Comparison of ENCODE assay signal across 36 mouse cellular contexts in genomic region chr16:36516355-36516754, GRCm38 (mm10). TPM values are rescaled to one million over a fixed set of nuclear protein-coding genes. Genes with fewer than 3 reads are reported as not detected.
"Had no signal": no experiment of that assay in that cellular context is flagged by ENCODE, and none has a peak within 500 bp of the region (broad histone marks: within the 10 kb centered on the region; RNA-seq: fewer than 3 reads in every experiment).

No protein-coding gene starts in this region.

- H3K4me3 ChIP-seq: limb, embryonic 10.5 days; limb, embryonic 12.5 days; limb, embryonic 13.5 days; limb, embryonic 15.5 days; liver, embryonic 12.5 days; liver, embryonic 13.5 days; liver, embryonic 15.5 days; lung, embryonic 15.5 days; megakaryocyte, embryonic 14.5 days; midbrain, embryonic 10.5 days; midbrain, embryonic 12.5 days; midbrain, embryonic 13.5 days; midbrain, embryonic 15.5 days; myocyte had no signal

- H3K36me3 ChIP-seq: limb, embryonic 10.5 days; limb, embryonic 12.5 days; limb, embryonic 13.5 days; limb, embryonic 15.5 days; liver, embryonic 12.5 days; liver, embryonic 13.5 days; liver, embryonic 15.5 days; lung, embryonic 15.5 days; midbrain, embryonic 10.5 days; midbrain, embryonic 12.5 days; midbrain, embryonic 13.5 days; midbrain, embryonic 15.5 days had no signal

- H3K4me1 ChIP-seq: limb, embryonic 10.5 days; limb, embryonic 12.5 days; limb, embryonic 13.5 days; limb, embryonic 15.5 days; liver, embryonic 12.5 days; liver, embryonic 13.5 days; liver, embryonic 15.5 days; lung, embryonic 15.5 days; megakaryocyte, embryonic 14.5 days; midbrain, embryonic 10.5 days; midbrain, embryonic 12.5 days; midbrain, embryonic 13.5 days; midbrain, embryonic 15.5 days had no signal

- H3K9ac ChIP-seq: limb, embryonic 12.5 days; limb, embryonic 13.5 days; limb, embryonic 15.5 days; liver, embryonic 12.5 days; liver, embryonic 13.5 days; liver, embryonic 14.5 days; liver, embryonic 15.5 days; liver, postnatal 0 days; lung, embryonic 14.5 days; lung, embryonic 15.5 days; midbrain, embryonic 12.5 days; midbrain, embryonic 13.5 days; midbrain, embryonic 15.5 days had no signal

- DNase-seq: left cerebral cortex, postnatal 4 days; liver; liver, embryonic 13.5 days; liver, postnatal 0 days; lung, adult 18-20 months; lung, adult 2 months; lung, embryonic 14.5 days; lung, postnatal 10 days; lung, postnatal 14 days; lung, postnatal 36 days; lung, postnatal 4 days; midbrain, embryonic 14.5 days had no signal

- H3K9me3 ChIP-seq: limb, embryonic 10.5 days; limb, embryonic 12.5 days; limb, embryonic 13.5 days; limb, embryonic 15.5 days; liver, embryonic 12.5 days; liver, embryonic 13.5 days; liver, embryonic 15.5 days; lung, embryonic 15.5 days; megakaryocyte, embryonic 14.5 days; midbrain, embryonic 10.5 days; midbrain, embryonic 12.5 days; midbrain, embryonic 13.5 days; midbrain, embryonic 15.5 days had no signal

- H3K27me3 ChIP-seq: limb, embryonic 12.5 days; limb, embryonic 13.5 days; limb, embryonic 15.5 days; liver, embryonic 12.5 days; liver, embryonic 13.5 days; liver, embryonic 15.5 days; lung, embryonic 15.5 days; megakaryocyte, embryonic 14.5 days; midbrain, embryonic 12.5 days; midbrain, embryonic 13.5 days; midbrain, embryonic 15.5 days had no signal

- H3K27ac ChIP-seq: limb, embryonic 10.5 days; limb, embryonic 12.5 days; limb, embryonic 13.5 days; limb, embryonic 15.5 days; liver, embryonic 12.5 days; liver, embryonic 13.5 days; liver, embryonic 14.5 days; liver, embryonic 15.5 days; lung, embryonic 15.5 days; macrophage; midbrain, embryonic 10.5 days; midbrain, embryonic 12.5 days; midbrain, embryonic 13.5 days; midbrain, embryonic 15.5 days had no signal

- H3K4me2 ChIP-seq: limb, embryonic 12.5 days; limb, embryonic 13.5 days; limb, embryonic 15.5 days; liver, embryonic 11.5 days; liver, embryonic 12.5 days; liver, embryonic 13.5 days; liver, embryonic 15.5 days; lung, embryonic 14.5 days; lung, embryonic 15.5 days; midbrain, embryonic 11.5 days; midbrain, embryonic 12.5 days; midbrain, embryonic 13.5 days; midbrain, embryonic 15.5 days had no signal

RNA-seq across cellular contexts. Expression of gene Casr, which starts 45.6 kb away (rescaled TPM):
- total RNA-seq: liver, adult 2 months; megakaryocyte progenitor cell, adult 5-6 weeks; megakaryocyte, adult 5-6 weeks; megakaryocyte-erythroid progenitor cell, adult 5-6 weeks; monocyte, adult 5-6 weeks had no signal
- polyA plus RNA-seq: liver, adult 2 months; liver, embryonic 12.5 days; liver, embryonic 13.5 days; liver, embryonic 14.5 days; liver, embryonic 15.5 days; liver, embryonic 16.5 days; lung, embryonic 14.5 days; macrophage; neural tube, embryonic 11.5 days had no signal
